Mouse (Mus musculus) olfactory bulb, adult 2 months (tissue): Measurements from ENCODE around the gene Tmem132d. TPM values are rescaled to one million over a fixed set of nuclear protein-coding genes. Genes with fewer than 3 reads are reported as not detected.
A peak's percentile ranks its signal among the peaks of the same experiment; 100 is the strongest.

Experiments
- H3K27ac ChIP-seq: fragments of 200-500 bp; 2 replicates; pipeline ENCODE4 v1.5.1; 2012; ENCODE audit warnings: low read depth, low read length; ENCODE audit not compliant: insufficient read depth
- H3K4me1 ChIP-seq: fragments of 200-500 bp; 2 replicates; pipeline ENCODE4 v1.6.1; 2012; ENCODE audit warnings: low read length; ENCODE audit not compliant: control insufficient read depth, insufficient read depth
- H3K4me3 ChIP-seq: fragments of 200-500 bp; 2 replicates; pipeline ENCODE4 v1.5.1; 2012; ENCODE audit warnings: mild to moderate bottlenecking, low read depth, low read length, moderate library complexity; ENCODE audit not compliant: insufficient read depth
- CTCF ChIP-seq: fragments of 200-500 bp; IDR thresholded peaks from 2 replicates; pipeline ENCODE4 v1.5.1; 2012; ENCODE audit warnings: low read depth, mild to moderate bottlenecking, low read length, moderate library complexity; ENCODE audit not compliant: insufficient read depth
- POLR2A ChIP-seq: fragments of 200-500 bp; IDR thresholded peaks from 2 replicates; pipeline ENCODE4 v1.6.1; 2012; ENCODE audit warnings: mild to moderate bottlenecking, low read depth, low read length, moderate library complexity; ENCODE audit not compliant: insufficient read depth
- WGBS: fragments of 180-500 bp; shearing (Covaris S2); methylation state at CpG from one replicate; pipeline ENCODE4 v1.1.7; 2018; 5-methylcytosine and 5-hydroxymethylcytosine counted together
- polyA plus RNA-seq: library from polyadenylated mRNA; stranded (reverse); fragments of >200 nt; gene quantifications from 2 replicates; pipeline ENCODE4 v1.2.4, GENCODE M21; 2012; ENCODE audit warnings: low replicate concordance; ENCODE audit not compliant: missing spikeins, insufficient read depth, insufficient read length

Gene Tmem132d
- polyA plus RNA-seq, 1 experiment: not detected

DNA sequence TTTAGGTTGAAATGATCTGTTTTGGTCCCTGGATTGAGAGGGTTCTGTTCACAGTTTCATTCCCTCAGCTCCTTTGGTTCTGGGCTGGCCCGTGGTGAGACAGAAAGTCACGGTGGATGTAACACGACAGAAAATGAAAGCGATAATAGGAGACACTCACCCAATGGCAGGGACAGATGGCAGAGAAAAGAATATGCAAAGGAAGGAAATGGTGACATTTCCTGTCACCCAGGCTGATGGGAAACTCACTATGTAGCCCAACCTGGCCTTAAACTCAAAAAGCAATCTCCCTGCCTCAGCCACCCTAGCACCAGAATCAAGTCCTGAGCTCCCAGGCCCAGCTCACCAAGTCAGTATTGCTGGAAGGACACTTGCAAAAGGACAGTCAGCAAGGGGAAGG is 11.0 kb upstream of the Tmem132d start:
- TF ChIP-seq CTCF: no peak
- no peak for TF ChIP-seq POLR2A
- no peak overlapping the region for H3K27ac ChIP-seq
- H3K4me3 ChIP-seq: no peak overlapping the region
- peaks cover 5% of the 10 kb centered on the region; the same call in 1 of the 2 replicates for H3K4me1 ChIP-seq
- WGBS: 51% methylated on average over 4 of the region's 4 CpGs

DNA sequence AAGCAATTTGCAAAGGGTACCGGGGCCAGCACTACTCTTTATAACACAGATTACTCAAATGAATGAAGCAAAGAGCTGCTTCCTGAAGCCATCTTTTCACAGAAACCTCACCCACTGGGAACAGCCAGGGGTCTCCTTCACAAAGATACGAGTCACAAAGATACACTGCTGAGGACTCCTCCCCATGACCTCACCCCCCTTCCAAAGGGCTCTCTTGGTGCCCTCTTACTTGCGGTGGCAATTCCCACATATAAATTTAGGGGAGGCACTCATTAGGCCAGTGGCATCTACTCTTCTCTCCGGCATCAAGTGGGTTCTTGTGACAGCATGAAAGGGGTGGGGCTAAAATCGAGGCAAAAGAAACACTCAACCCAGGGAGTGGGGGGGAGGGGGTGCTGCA is 8.2 kb upstream of the Tmem132d start:
- TF ChIP-seq POLR2A: no peak
- no peak for TF ChIP-seq CTCF
- peaks cover 5% of the 10 kb centered on the region; the same call in 1 of the 2 replicates for H3K4me1 ChIP-seq
- no peak overlapping the region for H3K4me3 ChIP-seq
- no peak overlapping the region for H3K27ac ChIP-seq
- 7% methylated on average over 5 of the region's 5 CpGs for WGBS

DNA sequence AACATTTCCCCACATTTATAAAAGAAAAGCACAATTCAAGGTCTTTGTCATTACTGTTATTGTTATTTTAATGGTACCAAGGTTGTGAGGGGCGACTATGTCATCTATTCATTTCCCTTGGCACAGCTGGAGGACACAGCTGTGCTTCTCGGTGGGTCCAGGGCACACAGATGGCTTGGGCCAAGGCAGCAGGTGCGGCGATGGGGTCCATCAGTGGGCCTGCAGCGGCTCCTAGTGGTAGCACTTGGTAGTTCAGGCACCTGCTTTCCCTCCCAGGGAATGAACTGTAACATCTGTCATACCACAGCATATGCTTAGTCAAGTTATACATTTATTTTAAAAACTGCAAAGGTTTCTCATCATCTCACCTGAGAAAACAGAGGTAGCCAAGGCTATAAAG is 7.0 kb upstream of the Tmem132d start:
- TF ChIP-seq POLR2A (no peak), CTCF (peak; percentile 80)
- WGBS: 3% methylated on average over 5 of the region's 5 CpGs
- no peak overlapping the region for H3K4me3 ChIP-seq

DNA sequence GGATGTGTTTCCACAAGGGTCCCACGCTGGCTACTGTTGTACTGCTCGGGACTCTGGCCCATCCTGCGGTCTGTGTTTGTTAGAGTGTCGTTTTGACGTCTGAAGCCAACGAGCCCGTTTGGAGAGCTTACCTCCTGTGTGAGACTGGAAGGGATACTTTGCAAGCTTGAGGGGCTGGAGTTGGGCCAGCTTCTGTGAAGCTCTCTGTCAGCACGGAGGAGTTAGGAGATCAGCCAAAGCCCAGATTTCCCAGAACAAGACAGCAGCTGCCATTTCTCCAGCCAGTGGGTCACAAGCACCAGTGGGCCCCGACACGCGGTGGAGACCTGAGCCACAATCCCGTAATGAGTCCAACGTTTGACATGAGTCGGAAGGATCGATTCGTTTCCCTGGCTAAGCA is 5.2 kb upstream of the Tmem132d start:
- 24% methylated on average over 16 of the region's 16 CpGs for WGBS

More for the DNA sequence above, 7.0 kb upstream of the Tmem132d start:
- Histone ChIP-seq H3K27ac (no peak overlapping the region), H3K4me1 (peaks cover 5% of the 10 kb centered on the region; the same call in 1 of the 2 replicates)

DNA sequence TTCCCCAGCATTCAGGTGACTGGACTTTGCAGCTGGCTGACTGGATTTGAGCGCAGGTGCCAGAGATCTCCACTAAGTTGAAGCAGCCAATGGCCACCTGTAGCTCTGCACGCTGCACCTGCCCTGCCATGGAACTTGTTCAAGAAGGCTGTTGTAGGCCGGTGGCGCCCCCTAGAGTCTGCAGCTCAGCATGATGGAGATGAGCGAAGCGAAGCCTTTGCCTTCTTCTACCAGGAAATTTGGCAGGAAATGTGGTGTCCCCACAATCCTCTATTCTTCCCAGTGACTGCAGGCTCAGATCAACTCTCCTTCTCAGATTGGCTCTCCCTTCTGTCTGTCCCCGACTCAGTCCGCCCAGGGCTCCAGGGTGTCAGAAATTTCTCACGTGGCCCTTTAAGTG is 4.0 kb upstream of the Tmem132d start:
- peaks cover 7% of the 10 kb centered on the region for H3K4me1 ChIP-seq

More for the DNA sequence above, 5.2 kb upstream of the Tmem132d start:
- no peak for TF ChIP-seq POLR2A
- no peak overlapping the region for H3K4me3 ChIP-seq
- no peak overlapping the region for H3K27ac ChIP-seq
- H3K4me1 ChIP-seq: no peaks in the 10 kb centered on the region

DNA sequence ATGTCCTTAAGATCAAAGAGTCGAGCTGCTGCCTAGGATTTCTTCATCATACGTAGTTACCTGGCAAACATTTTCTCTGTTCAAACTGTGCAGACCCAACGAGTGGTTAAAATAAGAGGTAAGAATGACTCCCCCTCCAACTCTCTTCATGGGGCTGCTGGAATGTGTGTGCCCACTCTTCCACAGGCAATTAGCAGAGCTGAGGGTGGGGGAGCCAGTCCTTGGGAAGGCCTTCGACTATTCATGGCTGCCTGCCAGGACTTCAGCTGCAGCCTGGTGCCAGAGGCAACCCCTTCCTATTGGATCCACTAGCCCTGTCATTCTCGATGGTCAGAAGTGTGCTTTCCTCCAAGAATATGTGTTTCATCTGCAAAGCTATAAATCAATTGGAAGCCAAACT is 2.8 kb upstream of the Tmem132d start:
- 46% methylated on average over 5 of the region's 5 CpGs for WGBS
- no peak overlapping the region for H3K27ac ChIP-seq
- H3K4me1 ChIP-seq: peaks cover 11% of the 10 kb centered on the region
- TF ChIP-seq POLR2A (no peak), CTCF (no peak)
- H3K4me3 ChIP-seq: no peak overlapping the region

More for the DNA sequence above, 4.0 kb upstream of the Tmem132d start:
- TF ChIP-seq POLR2A (no peak), CTCF (0 out of 2 replicates have a peak, but pooled peaks have one; percentile 48)
- Histone ChIP-seq H3K27ac (no peak overlapping the region), H3K4me3 (no peak overlapping the region)
- 12% methylated on average over 9 of the region's 9 CpGs for WGBS

DNA sequence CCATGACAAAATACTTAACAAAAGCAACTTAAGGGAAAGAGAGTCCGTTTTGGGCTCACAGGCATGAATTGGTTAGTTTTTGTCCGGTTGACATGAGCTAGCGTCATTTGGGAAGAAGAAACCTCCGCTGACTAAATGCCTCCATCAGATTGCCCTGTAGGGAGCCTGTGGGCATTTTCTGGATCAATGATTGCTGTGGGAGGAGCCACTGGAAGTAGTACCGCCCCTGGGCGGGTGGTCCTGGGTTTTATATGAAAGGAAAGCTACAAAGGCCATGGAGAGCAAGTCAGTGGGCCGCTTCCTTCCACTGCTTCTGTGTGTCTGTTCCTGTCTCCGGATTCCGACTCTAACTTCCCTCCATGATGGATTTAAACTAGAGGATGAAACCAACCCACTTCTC is 909 bp upstream of the Tmem132d start:
- 48% methylated on average over 9 of the region's 9 CpGs for WGBS
- no peak for TF ChIP-seq POLR2A
- no peak for TF ChIP-seq CTCF
- no peak overlapping the region for H3K27ac ChIP-seq

DNA sequence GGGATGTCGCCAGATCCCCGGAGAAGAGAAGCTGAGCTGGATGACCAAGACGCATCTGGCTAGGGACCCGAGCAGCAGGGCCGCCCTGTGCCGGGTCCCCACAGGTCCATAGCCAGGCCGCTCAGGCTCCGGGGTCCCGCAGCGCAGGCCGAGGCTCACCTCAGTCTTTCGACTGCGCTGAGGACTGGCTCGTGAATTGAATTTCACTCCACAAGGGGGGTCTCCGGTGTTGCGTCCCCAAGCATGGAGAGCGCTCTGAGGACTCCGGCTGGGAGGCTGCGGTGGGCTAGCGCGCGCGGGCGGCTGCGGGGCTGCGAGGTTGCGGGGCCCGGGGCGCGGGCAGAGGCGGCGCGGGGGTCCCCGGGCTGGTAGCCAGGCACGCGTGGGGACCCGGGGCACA is 455 bp downstream of the Tmem132d start:
- Histone ChIP-seq H3K27ac (no peak overlapping the region), H3K4me3 (peak overlapping the region; percentile 40), H3K4me1 (peaks cover 13% of the 10 kb centered on the region)
- under 1% methylated on average over 34 of the region's 37 CpGs for WGBS
- TF ChIP-seq CTCF: no peak
- no peak for TF ChIP-seq POLR2A

More for the DNA sequence above, 909 bp upstream of the Tmem132d start:
- H3K4me1 ChIP-seq: peaks cover 13% of the 10 kb centered on the region
- no peak overlapping the region for H3K4me3 ChIP-seq

DNA sequence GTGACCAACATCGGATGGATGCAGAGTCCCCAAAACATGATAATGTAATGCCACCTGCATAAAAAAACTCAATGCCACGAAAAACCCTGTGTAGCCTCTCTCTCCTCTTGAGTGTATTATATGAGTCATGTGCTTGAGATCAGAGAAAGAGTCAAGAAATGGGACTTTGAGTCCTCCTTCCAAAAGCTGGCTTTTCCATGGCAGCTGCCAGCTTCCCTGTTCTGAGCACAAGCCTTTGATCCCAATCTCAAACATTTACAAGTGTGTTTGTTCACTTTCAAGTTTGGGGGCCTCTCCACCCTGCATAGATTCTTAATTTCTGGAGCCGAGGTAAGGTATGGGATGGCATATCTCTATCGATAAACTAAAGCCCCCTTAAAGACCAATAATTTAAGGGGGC is 8.2 kb downstream of the Tmem132d start:
- TF ChIP-seq CTCF (no peak), POLR2A (no peak)
- no peak overlapping the region for H3K27ac ChIP-seq
- no peak overlapping the region for H3K4me3 ChIP-seq
- WGBS: 82% methylated on average over 4 of the region's 4 CpGs
- H3K4me1 ChIP-seq: no peaks in the 10 kb centered on the region

DNA sequence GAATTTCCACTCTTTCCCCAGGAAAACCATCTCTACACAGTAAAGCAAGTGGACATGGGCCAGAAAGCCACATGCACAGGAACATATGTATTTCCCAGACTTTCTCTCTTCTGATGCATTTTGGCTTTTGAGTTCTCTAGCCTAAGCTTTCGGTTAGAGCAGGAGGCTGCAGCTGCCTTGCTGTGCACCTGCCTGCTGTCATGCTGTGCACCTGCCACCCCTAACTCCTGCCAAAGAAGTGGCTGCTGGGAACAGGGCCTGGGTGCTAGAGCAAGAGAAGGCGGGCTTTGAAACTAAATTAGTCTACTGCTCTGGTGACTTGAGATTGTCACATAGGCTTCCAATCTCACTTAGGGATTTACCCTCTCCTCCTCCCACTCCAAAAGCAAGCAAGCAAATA is 8.7 kb downstream of the Tmem132d start:
- no peaks in the 10 kb centered on the region for H3K4me1 ChIP-seq
- TF ChIP-seq CTCF (no peak), POLR2A (no peak)
- 84% methylated on average over 2 of the region's 2 CpGs for WGBS
- H3K4me3 ChIP-seq: no peak overlapping the region
- H3K27ac ChIP-seq: no peak overlapping the region
